Comparison of ENCODE assay signal across 18 mouse cellular contexts in genomic region chr1:88298686-88299528, GRCm38 (mm10). TPM values are rescaled to one million over a fixed set of nuclear protein-coding genes. Genes with fewer than 3 reads are reported as not detected.
DNase-seq lines count a peak whose midpoint lies in the region; ATAC-seq and TF ChIP-seq lines count a peak whose summit lies in the region.
"Had no signal": no experiment of that assay in that cellular context is flagged by ENCODE, and none has a peak within 500 bp of the region (broad histone marks: within the 10 kb centered on the region; RNA-seq: fewer than 3 reads in every experiment).

No protein-coding gene starts in this region.

- H3K4me3 ChIP-seq in intestine, embryonic 14.5 days (ENCODE audit: low read depth, low read length), result no peak overlapping the region
- no peak overlapping the region for H3K4me3 ChIP-seq in intestine, postnatal 0 days (ENCODE audit: low read depth, low read length)
- H3K4me3 ChIP-seq: stomach, embryonic 15.5 days had no signal

- DNase-seq in intestine, embryonic 14.5 days (ENCODE audit: low spot score), result peak; percentile 54
- peak; percentile 5 for DNase-seq in retina, postnatal 1 day
- no peak for DNase-seq in retina, embryonic 14.5 days (ENCODE audit: low spot score)
- DNase-seq in embryo, embryonic 10.5 days (ENCODE audit: low spot score), result peak; percentile 2
- peak; percentile 14 for DNase-seq in splenic B cell, adult 2 months (ENCODE audit: low read depth, low spot score)
- DNase-seq in ovary, postnatal 14 days (ENCODE audit: low spot score), result no peak
- no peak for DNase-seq in cerebellum, postnatal 36 days
- DNase-seq: adrenal gland, postnatal 10 days; cerebellum, postnatal 14 days; forebrain, postnatal 0 days; gastrocnemius, postnatal 10 days; kidney, postnatal 14 days; layer of hippocampus, postnatal 36 days; left cerebral cortex, postnatal 4 days; thymus, postnatal 36 days had no signal

- H3K9me3 ChIP-seq in intestine, embryonic 14.5 days (ENCODE audit: control insufficient read depth, low read length), result peaks cover 46% of the 10 kb centered on the region
- H3K9me3 ChIP-seq in intestine, postnatal 0 days (ENCODE audit: control insufficient read depth), result peaks cover 30% of the 10 kb centered on the region
- H3K9me3 ChIP-seq: stomach, embryonic 15.5 days had no signal

- H3K4me1 ChIP-seq in intestine, embryonic 14.5 days (replicated peaks; ENCODE audit: control insufficient read depth, insufficient read depth, low read length), result no peaks in the 10 kb centered on the region
- no peaks in the 10 kb centered on the region for H3K4me1 ChIP-seq in intestine, postnatal 0 days (replicated peaks; ENCODE audit: control insufficient read depth, insufficient read depth, low read length)
- H3K4me1 ChIP-seq: stomach, embryonic 15.5 days had no signal

- no peak overlapping the region for H3K4me2 ChIP-seq in intestine, embryonic 14.5 days (ENCODE audit: low read length)
- no peak overlapping the region for H3K4me2 ChIP-seq in intestine, postnatal 0 days (replicated peaks; ENCODE audit: low read depth)
- H3K4me2 ChIP-seq: stomach, embryonic 15.5 days had no signal

- TF ChIP-seq CTCF in intestine, postnatal 0 days (IDR thresholded peaks at IDR 0.05; ENCODE audit: low read depth), result no peak

- H3K27me3 ChIP-seq in intestine, embryonic 14.5 days (replicated peaks; ENCODE audit: control insufficient read depth, insufficient read depth, low read length), result no peaks in the 10 kb centered on the region
- no peaks in the 10 kb centered on the region for H3K27me3 ChIP-seq in intestine, postnatal 0 days (replicated peaks; ENCODE audit: control insufficient read depth, insufficient read depth, low read length)
- H3K27me3 ChIP-seq in splenic B cell, adult 2 months (ENCODE audit: control insufficient read depth, insufficient read depth, low read length, poor library complexity, severe bottlenecking), result no peaks in the 10 kb centered on the region
- H3K27me3 ChIP-seq: stomach, embryonic 15.5 days had no signal

- ATAC-seq in intestine, embryonic 14.5 days (replicated peaks; ENCODE audit: low FRiP score, low TSS enrichment, low read depth), result no peak
- ATAC-seq in intestine, postnatal 0 days, result no peak
- ATAC-seq: forebrain, postnatal 0 days; liver, postnatal 0 days had no signal

- H3K27ac ChIP-seq in intestine, embryonic 14.5 days (ENCODE audit: low read depth), result no peak overlapping the region
- no peak overlapping the region for H3K27ac ChIP-seq in intestine, postnatal 0 days (ENCODE audit: low read depth, low read length)
- H3K27ac ChIP-seq: stomach, embryonic 15.5 days had no signal

- no peak overlapping the region for H3K9ac ChIP-seq in intestine, embryonic 14.5 days (ENCODE audit: low read length)
- no peak overlapping the region for H3K9ac ChIP-seq in intestine, postnatal 0 days (ENCODE audit: low read depth, low read length)
- H3K9ac ChIP-seq: forebrain, postnatal 0 days; liver, postnatal 0 days; stomach, embryonic 15.5 days had no signal

- 65% methylated on average over 4 of the region's 4 CpGs for WGBS in intestine, embryonic 14.5 days
- 63% methylated on average over 4 of the region's 4 CpGs for WGBS in intestine, postnatal 0 days

- no peaks in the 10 kb centered on the region for H3K36me3 ChIP-seq in intestine, embryonic 14.5 days (ENCODE audit: control insufficient read depth, insufficient read depth, low read length)
- H3K36me3 ChIP-seq in intestine, postnatal 0 days (ENCODE audit: control insufficient read depth, insufficient read depth), result no peaks in the 10 kb centered on the region
- no peaks in the 10 kb centered on the region for H3K36me3 ChIP-seq in splenic B cell, adult 2 months (ENCODE audit: control insufficient read depth, insufficient read depth, low read length, poor library complexity, severe bottlenecking)
- H3K36me3 ChIP-seq: stomach, embryonic 15.5 days had no signal

RNA-seq across cellular contexts. Expression of gene Trpm8, which starts 21.4 kb away (rescaled TPM):
- not detected in 2 replicates for polyA plus RNA-seq in intestine, embryonic 14.5 days (2014; fragmentation: Nextera tagmentation; extraction: Ambion mirVana)
- not detected in 2 replicates for polyA plus RNA-seq in intestine, postnatal 0 days (2015; fragmentation: Nextera tagmentation; extraction: Ambion mirVana)
- polyA plus RNA-seq: liver, postnatal 0 days; stomach, embryonic 15.5 days had no signal

RNA-seq across cellular contexts. Expression of gene Hjurp, which starts 21.5 kb away (rescaled TPM):
- polyA plus RNA-seq in intestine, embryonic 14.5 days (2014; fragmentation: Nextera tagmentation; extraction: Ambion mirVana), result 182 and 203 TPM in 2 replicates
- polyA plus RNA-seq in intestine, postnatal 0 days (2015; fragmentation: Nextera tagmentation; extraction: Ambion mirVana), result 29.1 and 30.8 TPM in 2 replicates

Comparison
In these comparisons a context has a peak if more than half of its experiments do, and no peak if none do; other contexts are left out.
1. DNase-seq: peak in intestine, embryonic 14.5 days (single experiment), retina, postnatal 1 day (single experiment), embryo, embryonic 10.5 days (single experiment) and splenic B cell, adult 2 months (single experiment); none in retina, embryonic 14.5 days (single experiment), ovary, postnatal 14 days (single experiment) and cerebellum, postnatal 36 days (0 of 2).